Mouse (Mus musculus) intestine, embryonic 16.5 days (tissue): ENCODE measurements around the gene Aqp7. TPM values are rescaled to one million over a fixed set of nuclear protein-coding genes. Genes with fewer than 3 reads are reported as not detected.

Experiments used
- ATAC-seq: fragments of 200-750 bp; cut with Nextera tagmentation; 2 replicates; pipeline ENCODE4 v1.8.0; 2017; ENCODE audit warnings: moderate TSS enrichment, moderate library complexity
- H3K27ac ChIP-seq: fragments of 300-500 bp; sonication (generic); 2 replicates; pipeline ENCODE4 v1.5.1; 2014; ENCODE audit warnings: mild to moderate bottlenecking, low read length
- H3K27me3 ChIP-seq: fragments of 300-500 bp; sonication (generic); replicated peaks from 2 replicates; pipeline ENCODE4 v1.6.1; 2014; ENCODE audit warnings: low read length, control low read depth, mixed read lengths; ENCODE audit not compliant: control insufficient read depth, insufficient read depth
- H3K36me3 ChIP-seq: fragments of 300-500 bp; sonication (generic); 2 replicates; pipeline ENCODE4 v1.6.1; 2014; ENCODE audit warnings: low read length, control low read depth; ENCODE audit not compliant: control insufficient read depth, insufficient read depth
- H3K4me1 ChIP-seq: fragments of 300-500 bp; sonication (generic); 2 replicates; pipeline ENCODE4 v1.6.1; 2014; ENCODE audit warnings: low read length, control low read depth, mixed read lengths; ENCODE audit not compliant: control insufficient read depth, insufficient read depth
- H3K4me2 ChIP-seq: fragments of 300-500 bp; sonication (generic); 2 replicates; pipeline ENCODE4 v1.6.1; 2014; ENCODE audit warnings: low read depth, low read length, control low read depth
- H3K4me3 ChIP-seq: fragments of 300-500 bp; sonication (generic); 2 replicates; pipeline ENCODE4 v1.5.1; 2014; ENCODE audit warnings: mild to moderate bottlenecking, low read length
- H3K9ac ChIP-seq: fragments of 300-500 bp; sonication (generic); 2 replicates; pipeline ENCODE4 v1.6.1; 2014; ENCODE audit warnings: low read depth, low read length
- H3K9me3 ChIP-seq: fragments of 300-500 bp; sonication (generic); 2 replicates; pipeline ENCODE4 v1.6.1; 2016; ENCODE audit warnings: low read length, control low read depth; ENCODE audit not compliant: control insufficient read depth
- WGBS: fragments of 180-500 bp; shearing (Covaris S2); extraction: QIAGEN DNeasy Blood & Tissue Kit; methylation state at CpG from one replicate; pipeline ENCODE4 v1.1.7; 2014; 5-methylcytosine and 5-hydroxymethylcytosine counted together
- polyA plus RNA-seq: library from polyadenylated mRNA; unstranded; fragments of >200 nt; fragmentation: Nextera tagmentation; extraction: Ambion mirVana; gene quantifications from 2 replicates; pipeline ENCODE4 v1.2.1, GENCODE M21; 2015

Gene Aqp7
- polyA plus RNA-seq, 1 experiment from 2014 or later = 0.56 TPM

GRCm38 (mm10) chr4:41048926-41049325 lies 987 bp upstream of the Aqp7 start:
- Histone ChIP-seq H3K4me2 (no peak overlapping the region), H3K27ac (no peak overlapping the region), H3K9ac (no peak overlapping the region), H3K27me3 (no peaks in the 10 kb centered on the region), H3K9me3 (no peaks in the 10 kb centered on the region), H3K4me3 (no peak overlapping the region), H3K36me3 (no peaks in the 10 kb centered on the region), H3K4me1 (peaks cover 12% of the 10 kb centered on the region)
- ATAC-seq = no peak
- WGBS = 46% methylated on average over 2 of the region's 2 CpGs

- no peak for ATAC-seq
- 84% methylated on average over 13 of the region's 13 CpGs for WGBS
- H3K4me1 ChIP-seq = peaks cover 12% of the 10 kb centered on the region
Observed at GRCm38 (mm10) chr4:41046254-41046795, 1.6 kb downstream of the Aqp7 start.

GRCm38 (mm10) chr4:41045288-41045687 lies 2.7 kb downstream of the Aqp7 start:
- H3K9ac ChIP-seq = no peak overlapping the region; the same call in 1 of the 2 replicates
- H3K36me3 ChIP-seq = no peaks in the 10 kb centered on the region
- no peaks in the 10 kb centered on the region for H3K27me3 ChIP-seq
- peaks cover 9% of the 10 kb centered on the region for H3K4me1 ChIP-seq
- H3K27ac ChIP-seq = no peak overlapping the region
- H3K9me3 ChIP-seq = no peaks in the 10 kb centered on the region
- ATAC-seq = peak; percentile 69
- peak overlapping the region; percentile 19; the same call in 1 of the 2 replicates for H3K4me2 ChIP-seq
- WGBS = 52% methylated on average over 3 of the region's 3 CpGs
- no peak overlapping the region for H3K4me3 ChIP-seq

More at GRCm38 (mm10) chr4:41046254-41046795, 1.6 kb downstream of the Aqp7 start:
- H3K9ac ChIP-seq = no peak overlapping the region
- H3K27ac ChIP-seq = no peak overlapping the region
- H3K36me3 ChIP-seq = no peaks in the 10 kb centered on the region
- H3K27me3 ChIP-seq = no peaks in the 10 kb centered on the region
- H3K4me3 ChIP-seq = no peak overlapping the region
- H3K4me2 ChIP-seq = no peak overlapping the region
- H3K9me3 ChIP-seq = no peaks in the 10 kb centered on the region

GRCm38 (mm10) chr4:41043961-41044360 lies 4.0 kb downstream of the Aqp7 start:
- 0 out of 2 replicates have a peak, but pooled peaks have one; percentile 24 for ATAC-seq
- Histone ChIP-seq H3K36me3 (no peaks in the 10 kb centered on the region), H3K27ac (no peak overlapping the region), H3K9me3 (no peaks in the 10 kb centered on the region), H3K4me1 (peaks cover 9% of the 10 kb centered on the region), H3K4me2 (no peak overlapping the region), H3K9ac (no peak overlapping the region), H3K4me3 (no peak overlapping the region), H3K27me3 (no peaks in the 10 kb centered on the region)
- 79% methylated on average over 5 of the region's 5 CpGs for WGBS

- WGBS = 63% methylated on average over 12 of the region's 12 CpGs
- ATAC-seq = peak; percentile 24
- no peak overlapping the region for H3K9ac ChIP-seq
- no peaks in the 10 kb centered on the region for H3K9me3 ChIP-seq
- peaks cover 9% of the 10 kb centered on the region for H3K4me1 ChIP-seq
- no peak overlapping the region for H3K4me2 ChIP-seq
- H3K27me3 ChIP-seq = no peaks in the 10 kb centered on the region
- no peaks in the 10 kb centered on the region for H3K36me3 ChIP-seq
- H3K4me3 ChIP-seq = no peak overlapping the region
- no peak overlapping the region for H3K27ac ChIP-seq
Observed at GRCm38 (mm10) chr4:41042880-41043279, 5.1 kb downstream of the Aqp7 start.

- no peak overlapping the region for H3K4me2 ChIP-seq
- H3K9me3 ChIP-seq = no peaks in the 10 kb centered on the region
- H3K4me1 ChIP-seq = peaks cover 9% of the 10 kb centered on the region
- H3K4me3 ChIP-seq = no peak overlapping the region
- no peak overlapping the region for H3K9ac ChIP-seq
- WGBS = 58% methylated on average over 7 of the region's 7 CpGs
- no peak overlapping the region for H3K27ac ChIP-seq
- H3K27me3 ChIP-seq = no peaks in the 10 kb centered on the region
- no peaks in the 10 kb centered on the region for H3K36me3 ChIP-seq
- ATAC-seq = no peak
Observed at GRCm38 (mm10) chr4:41040983-41041382, 7.0 kb downstream of the Aqp7 start.

- Histone ChIP-seq H3K9ac (no peak overlapping the region), H3K9me3 (no peaks in the 10 kb centered on the region), H3K4me1 (no peaks in the 10 kb centered on the region; the same call in 1 of the 2 replicates), H3K36me3 (no peaks in the 10 kb centered on the region), H3K4me3 (no peak overlapping the region), H3K27ac (no peak overlapping the region), H3K4me2 (no peak overlapping the region), H3K27me3 (no peaks in the 10 kb centered on the region)
- ATAC-seq = no peak
- 56% methylated on average over 3 of the region's 3 CpGs for WGBS
Observed at GRCm38 (mm10) chr4:41037942-41038341, 10.0 kb downstream of the Aqp7 start.

GRCm38 (mm10) chr4:41031242-41031641 lies 16.7 kb downstream of the Aqp7 start:
- 83% methylated on average over 3 of the region's 3 CpGs for whole genome bisulfite sequencing
- no peaks in the 10 kb centered on the region for H3K9me3 ChIP-seq
- H3K4me1 ChIP-seq = 0 out of 2 replicates have a peak, but pooled peaks cover 2% of the 10 kb centered on the region
- H3K4me2 ChIP-seq = no peak overlapping the region
- H3K36me3 ChIP-seq = no peaks in the 10 kb centered on the region; the same call in 1 of the 2 replicates
- no peaks in the 10 kb centered on the region for H3K27me3 ChIP-seq
- H3K27ac ChIP-seq = no peak overlapping the region
- ATAC-seq = no peak
- 0 out of 2 replicates have a peak overlapping the region, but pooled peaks have one; percentile 10 for H3K9ac ChIP-seq
- H3K4me3 ChIP-seq = no peak overlapping the region

GRCm38 (mm10) chr4:41029372-41029771 lies 18.6 kb downstream of the Aqp7 start:
- no peaks in the 10 kb centered on the region for H3K27me3 ChIP-seq
- peaks cover under 1% of the 10 kb centered on the region; the same call in 1 of the 2 replicates for H3K36me3 ChIP-seq
- no peak overlapping the region for H3K9ac ChIP-seq
- no peaks in the 10 kb centered on the region for H3K9me3 ChIP-seq
- H3K4me1 ChIP-seq = 0 out of 2 replicates have a peak, but pooled peaks cover 2% of the 10 kb centered on the region
- WGBS = 92% methylated on average over 5 of the region's 5 CpGs
- no peak overlapping the region for H3K4me3 ChIP-seq
- no peak overlapping the region for H3K27ac ChIP-seq
- ATAC-seq = no peak
- no peak overlapping the region for H3K4me2 ChIP-seq

- Histone ChIP-seq H3K4me2 (no peak overlapping the region), H3K27me3 (no peaks in the 10 kb centered on the region), H3K4me1 (0 out of 2 replicates have a peak, but pooled peaks cover 2% of the 10 kb centered on the region), H3K36me3 (peaks cover 3% of the 10 kb centered on the region; the same call in 1 of the 2 replicates), H3K4me3 (no peak overlapping the region), H3K9ac (no peak overlapping the region), H3K9me3 (no peaks in the 10 kb centered on the region), H3K27ac (no peak overlapping the region)
- 83% methylated on average over 4 of the region's 4 CpGs for WGBS
- no peak for ATAC-seq
Observed at GRCm38 (mm10) chr4:41028272-41028671, 19.7 kb downstream of the Aqp7 start.
